In the genomic region with DNA sequence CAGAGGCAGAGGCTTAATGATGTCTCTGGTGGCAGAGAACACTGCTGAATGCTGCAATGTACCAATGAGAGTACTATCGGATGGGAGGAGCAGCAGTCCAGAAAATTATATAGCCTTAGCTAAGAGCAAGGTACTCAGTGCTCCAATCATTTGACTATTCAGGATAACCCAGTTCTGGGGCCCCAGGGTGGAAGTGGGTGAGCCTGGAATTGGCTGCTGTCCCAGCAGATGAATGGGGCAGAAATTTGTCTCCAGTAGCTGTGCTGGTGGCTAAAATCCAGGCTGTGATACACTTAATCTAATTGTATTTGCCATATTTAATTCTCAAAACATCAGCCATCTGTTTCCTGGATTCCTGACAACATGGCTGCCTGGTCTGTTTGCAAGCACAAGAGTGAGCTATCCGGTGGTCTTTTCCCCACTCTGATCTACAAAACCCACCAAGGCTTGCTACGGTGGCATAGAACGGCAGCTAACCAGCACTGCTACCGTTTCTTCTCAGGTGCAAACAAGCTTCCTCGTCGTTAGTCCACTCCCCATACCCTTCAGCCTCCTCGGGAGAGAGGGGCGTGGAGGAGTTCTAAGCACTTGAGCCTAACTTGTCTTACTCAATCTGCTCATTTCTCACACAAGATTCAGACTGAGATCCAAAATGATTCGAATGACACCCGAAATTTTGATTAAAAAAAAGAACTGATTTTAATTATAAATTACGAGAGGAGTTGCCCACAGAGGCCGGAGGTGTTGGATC, we compare ENCODE assay signal across 9 mouse cellular contexts. TPM values are rescaled to one million over a fixed set of nuclear protein-coding genes. Genes with fewer than 3 reads are reported as not detected.
DNase-seq lines count a peak whose midpoint lies in the region; ATAC-seq lines count a peak whose summit lies in the region.
"Had no signal": no experiment of that assay in that cellular context is flagged by ENCODE, and none has a peak within 500 bp of the region (broad histone marks: within the 10 kb centered on the region; RNA-seq: fewer than 3 reads in every experiment).

No protein-coding gene starts in this region.

- no peaks in the 10 kb centered on the region for H3K9me3 ChIP-seq in forebrain, embryonic 15.5 days
- no peaks in the 10 kb centered on the region for H3K9me3 ChIP-seq in forebrain, embryonic 12.5 days
- H3K9me3 ChIP-seq in midbrain, embryonic 14.5 days (ENCODE audit: control insufficient read depth, low read length), result no peaks in the 10 kb centered on the region
- no peaks in the 10 kb centered on the region for H3K9me3 ChIP-seq in midbrain, embryonic 13.5 days

- peak; percentile 17 for DNase-seq in midbrain, embryonic 14.5 days
- DNase-seq in cerebellum, adult 9-11 months, result peak; percentile 65
- peak; percentile 50 to 61 for DNase-seq in layer of hippocampus, postnatal 36 days
- no peak for DNase-seq in thymus, postnatal 25 days
- DNase-seq in kidney, postnatal 25 days, result no peak
- DNase-seq: lung, embryonic 14.5 days had no signal

- H3K27ac ChIP-seq in forebrain, embryonic 15.5 days (replicated peaks), result peak overlapping the region; percentile 41
- no peak overlapping the region for H3K27ac ChIP-seq in forebrain, embryonic 12.5 days
- no peak overlapping the region for H3K27ac ChIP-seq in midbrain, embryonic 14.5 days (replicated peaks; ENCODE audit: low read depth, low read length)
- no peak overlapping the region for H3K27ac ChIP-seq in midbrain, embryonic 13.5 days

- no peak overlapping the region for H3K9ac ChIP-seq in forebrain, embryonic 15.5 days (replicated peaks)
- H3K9ac ChIP-seq in forebrain, embryonic 12.5 days, result no peak overlapping the region
- H3K9ac ChIP-seq in midbrain, embryonic 14.5 days (replicated peaks; ENCODE audit: low read length), result no peak overlapping the region
- no peak overlapping the region for H3K9ac ChIP-seq in midbrain, embryonic 13.5 days (replicated peaks)
- H3K9ac ChIP-seq: lung, embryonic 14.5 days had no signal

- ATAC-seq in forebrain, embryonic 15.5 days (replicated peaks), result peak; percentile 65
- ATAC-seq in forebrain, embryonic 12.5 days (ENCODE audit: low FRiP score), result no peak
- ATAC-seq in midbrain, embryonic 14.5 days (ENCODE audit: low FRiP score, low TSS enrichment), result peak; percentile 36; the same call in 1 of the 2 replicates
- ATAC-seq in midbrain, embryonic 13.5 days, result no peak

- no peak overlapping the region for H3K4me2 ChIP-seq in forebrain, embryonic 15.5 days (replicated peaks)
- no peak overlapping the region for H3K4me2 ChIP-seq in forebrain, embryonic 12.5 days
- no peak overlapping the region for H3K4me2 ChIP-seq in midbrain, embryonic 14.5 days (ENCODE audit: low read length)
- H3K4me2 ChIP-seq in midbrain, embryonic 13.5 days (replicated peaks), result no peak overlapping the region
- H3K4me2 ChIP-seq: lung, embryonic 14.5 days had no signal

- H3K27me3 ChIP-seq in forebrain, embryonic 15.5 days, result no peaks in the 10 kb centered on the region
- no peaks in the 10 kb centered on the region for H3K27me3 ChIP-seq in forebrain, embryonic 12.5 days
- no peaks in the 10 kb centered on the region for H3K27me3 ChIP-seq in midbrain, embryonic 14.5 days (ENCODE audit: control insufficient read depth, insufficient read depth, low read length)
- no peaks in the 10 kb centered on the region for H3K27me3 ChIP-seq in midbrain, embryonic 13.5 days

- H3K4me1 ChIP-seq in forebrain, embryonic 15.5 days, result peaks cover 20% of the 10 kb centered on the region
- peaks cover 5% of the 10 kb centered on the region; the same call in 1 of the 2 replicates for H3K4me1 ChIP-seq in forebrain, embryonic 12.5 days
- no peaks in the 10 kb centered on the region for H3K4me1 ChIP-seq in midbrain, embryonic 14.5 days (ENCODE audit: control insufficient read depth, insufficient read depth, low read length)
- H3K4me1 ChIP-seq in midbrain, embryonic 13.5 days (replicated peaks), result peaks cover 9% of the 10 kb centered on the region

- H3K36me3 ChIP-seq in forebrain, embryonic 15.5 days, result peaks cover 41% of the 10 kb centered on the region
- peaks cover 73% of the 10 kb centered on the region for H3K36me3 ChIP-seq in forebrain, embryonic 12.5 days (replicated peaks)
- peaks cover 46% of the 10 kb centered on the region; the same call in 1 of the 2 replicates for H3K36me3 ChIP-seq in midbrain, embryonic 14.5 days (ENCODE audit: control insufficient read depth, insufficient read depth, low read length)
- peaks cover 69% of the 10 kb centered on the region for H3K36me3 ChIP-seq in midbrain, embryonic 13.5 days

- WGBS in forebrain, embryonic 15.5 days, result 64% methylated on average over 13 of the region's 13 CpGs
- 89% methylated on average over 13 of the region's 13 CpGs for WGBS in forebrain, embryonic 12.5 days
- 86% methylated on average over 13 of the region's 13 CpGs for WGBS in midbrain, embryonic 14.5 days
- WGBS in midbrain, embryonic 13.5 days, result 91% methylated on average over 13 of the region's 13 CpGs

- no peak overlapping the region for H3K4me3 ChIP-seq in forebrain, embryonic 15.5 days
- H3K4me3 ChIP-seq in forebrain, embryonic 12.5 days (replicated peaks), result no peak overlapping the region
- H3K4me3 ChIP-seq in midbrain, embryonic 14.5 days (replicated peaks; ENCODE audit: low read depth, low read length), result no peak overlapping the region
- no peak overlapping the region for H3K4me3 ChIP-seq in midbrain, embryonic 13.5 days (replicated peaks)

RNA-seq across cellular contexts. Expression of a gene that starts 7.5 kb away (rescaled TPM):
- 4.2 and 4.3 TPM in 2 replicates for polyA plus RNA-seq in forebrain, embryonic 15.5 days (2015; fragmentation: Nextera tagmentation; extraction: Ambion mirVana)
- 3.9 and 4.5 TPM in 2 replicates for polyA plus RNA-seq in forebrain, embryonic 12.5 days (2016; fragmentation: Nextera tagmentation; extraction: Ambion mirVana)
- 9.0 and 15.2 TPM in 2 replicates for polyA plus RNA-seq in midbrain, embryonic 14.5 days (2014; fragmentation: Nextera tagmentation; extraction: Ambion mirVana)
- polyA plus RNA-seq in midbrain, embryonic 13.5 days (2015; fragmentation: Nextera tagmentation; extraction: Ambion mirVana), result 3.7 and 3.9 TPM in 2 replicates
- 10 to 100 TPM; 56.8 to 62.8 TPM for total RNA-seq in layer of hippocampus, postnatal 36 days (2021)

RNA-seq across cellular contexts. Expression of a gene that starts 22.4 kb away (rescaled TPM):
- polyA plus RNA-seq in forebrain, embryonic 15.5 days (2015; fragmentation: Nextera tagmentation; extraction: Ambion mirVana), result 41.0 and 41.9 TPM in 2 replicates
- 113 and 122 TPM in 2 replicates for polyA plus RNA-seq in forebrain, embryonic 12.5 days (2016; fragmentation: Nextera tagmentation; extraction: Ambion mirVana)
- polyA plus RNA-seq in midbrain, embryonic 14.5 days (2014; fragmentation: Nextera tagmentation; extraction: Ambion mirVana), result 17.7 and 26.8 TPM in 2 replicates
- polyA plus RNA-seq in midbrain, embryonic 13.5 days (2015; fragmentation: Nextera tagmentation; extraction: Ambion mirVana), result 37.3 and 38.0 TPM in 2 replicates
- total RNA-seq in layer of hippocampus, postnatal 36 days (2021), result 1 to 10 TPM; 5.2 to 5.3 TPM

Comparison
In these comparisons a context has a peak if more than half of its experiments do, and no peak if none do; other contexts are left out.
1. ATAC-seq: peak in forebrain, embryonic 15.5 days (single experiment) and midbrain, embryonic 14.5 days (single experiment); none in forebrain, embryonic 12.5 days (single experiment) and midbrain, embryonic 13.5 days (single experiment).
2. DNase-seq: peak in midbrain, embryonic 14.5 days (single experiment), cerebellum, adult 9-11 months (single experiment) and layer of hippocampus, postnatal 36 days (2 of 2); none in thymus, postnatal 25 days (single experiment) and kidney, postnatal 25 days (0 of 2).